Mouse (Mus musculus): ENCODE measurements around the gene Magi2. TPM values are rescaled to one million over a fixed set of nuclear protein-coding genes. Genes with fewer than 3 reads are reported as not detected.
A peak's percentile ranks its signal among the peaks of the same experiment; 100 is the strongest.
"Not testable (repeated sequence)": the region's sequence is repeated elsewhere in the genome, so short reads cannot be mapped to it uniquely, and the experiment has no call there.

Magi2 gene
- polyA plus RNA-seq, 1 experiment from 2014 or later = 39.5 TPM

- no peaks in the 10 kb centered on the region for H3K27me3 ChIP-seq (replicated peaks)
- H3K4me3 ChIP-seq (replicated peaks) = no peak overlapping the region
- H3K9me3 ChIP-seq (replicated peaks) = no peaks in the 10 kb centered on the region
- no peak overlapping the region for H3K27ac ChIP-seq (replicated peaks)
- H3K36me3 ChIP-seq = no peaks in the 10 kb centered on the region
- no peak overlapping the region for H3K9ac ChIP-seq (replicated peaks)
- ATAC-seq (ENCODE audit: low FRiP score) = no peak
- no peak overlapping the region for H3K4me2 ChIP-seq
- 58% methylated on average over 2 of the region's 2 CpGs for WGBS
- H3K4me1 ChIP-seq = no peaks in the 10 kb centered on the region
Observed at GRCm38 (mm10) chr5:19465383-19465782, 238.5 kb downstream of the Magi2 start.

- no peaks in the 10 kb centered on the region for H3K4me1 ChIP-seq
- no peak overlapping the region for H3K4me2 ChIP-seq
- 67% methylated on average over 4 of the region's 4 CpGs for WGBS
- no peaks in the 10 kb centered on the region for H3K9me3 ChIP-seq (replicated peaks)
- no peaks in the 10 kb centered on the region for H3K36me3 ChIP-seq
- ATAC-seq (ENCODE audit: low FRiP score) = no peak
- H3K27ac ChIP-seq (replicated peaks) = no peak overlapping the region
- no peak overlapping the region for H3K9ac ChIP-seq (replicated peaks)
- no peak overlapping the region for H3K4me3 ChIP-seq (replicated peaks)
- H3K27me3 ChIP-seq (replicated peaks) = no peaks in the 10 kb centered on the region
Observed at GRCm38 (mm10) chr5:19472851-19473439, 246.1 kb downstream of the Magi2 start.

GRCm38 (mm10) chr5:19482981-19483380 lies 256.1 kb downstream of the Magi2 start:
- H3K36me3 ChIP-seq = no peaks in the 10 kb centered on the region
- no peak overlapping the region for H3K27ac ChIP-seq (replicated peaks)
- ATAC-seq (ENCODE audit: low FRiP score) = no peak
- H3K4me2 ChIP-seq = no peak overlapping the region
- no peak overlapping the region for H3K4me3 ChIP-seq (replicated peaks)
- no peaks in the 10 kb centered on the region for H3K9me3 ChIP-seq (replicated peaks)
- no peak overlapping the region for H3K9ac ChIP-seq (replicated peaks)
- no peaks in the 10 kb centered on the region for H3K27me3 ChIP-seq (replicated peaks)
- WGBS = 94% methylated on average over 3 of the region's 3 CpGs
- H3K4me1 ChIP-seq = no peaks in the 10 kb centered on the region

GRCm38 (mm10) chr5:19487947-19488346 lies 261.1 kb downstream of the Magi2 start:
- Histone ChIP-seq H3K4me3 (replicated peaks) (no peak overlapping the region), H3K9me3 (replicated peaks) (no peaks in the 10 kb centered on the region), H3K4me2 (no peak overlapping the region), H3K36me3 (no peaks in the 10 kb centered on the region), H3K27ac (replicated peaks) (no peak overlapping the region), H3K9ac (replicated peaks) (no peak overlapping the region), H3K4me1 (no peaks in the 10 kb centered on the region), H3K27me3 (replicated peaks) (no peaks in the 10 kb centered on the region)
- no peak for ATAC-seq (ENCODE audit: low FRiP score)
- WGBS = 28% methylated on average over 7 of the region's 7 CpGs

GRCm38 (mm10) chr5:19501005-19501404 lies 274.2 kb downstream of the Magi2 start:
- H3K9me3 ChIP-seq (replicated peaks) = no peaks in the 10 kb centered on the region
- H3K27me3 ChIP-seq (replicated peaks) = no peaks in the 10 kb centered on the region
- H3K27ac ChIP-seq (replicated peaks) = no peak overlapping the region
- no peaks in the 10 kb centered on the region for H3K36me3 ChIP-seq
- no peak overlapping the region for H3K4me3 ChIP-seq (replicated peaks)
- H3K4me2 ChIP-seq = no peak overlapping the region
- H3K4me1 ChIP-seq = no peaks in the 10 kb centered on the region
- WGBS = 86% methylated on average over 3 of the region's 3 CpGs
- ATAC-seq (ENCODE audit: low FRiP score) = no peak
- H3K9ac ChIP-seq (replicated peaks) = no peak overlapping the region

GRCm38 (mm10) chr5:19522168-19522567 lies 295.3 kb downstream of the Magi2 start:
- H3K4me1 ChIP-seq = no peaks in the 10 kb centered on the region
- H3K4me3 ChIP-seq (replicated peaks) = no peak overlapping the region
- no peak overlapping the region for H3K9ac ChIP-seq (replicated peaks)
- H3K27ac ChIP-seq (replicated peaks) = no peak overlapping the region
- H3K9me3 ChIP-seq (replicated peaks) = no peaks in the 10 kb centered on the region
- H3K27me3 ChIP-seq (replicated peaks) = no peaks in the 10 kb centered on the region
- ATAC-seq (ENCODE audit: low FRiP score) = peak; percentile 41; the same call in 1 of the 2 replicates
- H3K4me2 ChIP-seq = no peak overlapping the region
- H3K36me3 ChIP-seq = no peaks in the 10 kb centered on the region

GRCm38 (mm10) chr5:19539348-19539747 lies 312.5 kb downstream of the Magi2 start:
- H3K36me3 ChIP-seq = no peaks in the 10 kb centered on the region
- H3K4me3 ChIP-seq (replicated peaks) = no peak overlapping the region
- no peaks in the 10 kb centered on the region for H3K27me3 ChIP-seq (replicated peaks)
- WGBS = 1% methylated on average over 2 of the region's 2 CpGs
- H3K9me3 ChIP-seq (replicated peaks) = no peaks in the 10 kb centered on the region
- no peaks in the 10 kb centered on the region for H3K4me1 ChIP-seq
- H3K27ac ChIP-seq (replicated peaks) = no peak overlapping the region
- ATAC-seq (ENCODE audit: low FRiP score) = no peak
- H3K9ac ChIP-seq (replicated peaks) = no peak overlapping the region
- no peak overlapping the region for H3K4me2 ChIP-seq

GRCm38 (mm10) chr5:19546424-19546823 lies 319.6 kb downstream of the Magi2 start:
- no peak overlapping the region for H3K9ac ChIP-seq (replicated peaks)
- H3K9me3 ChIP-seq (replicated peaks) = no peaks in the 10 kb centered on the region
- H3K27me3 ChIP-seq (replicated peaks) = no peaks in the 10 kb centered on the region
- no peak for ATAC-seq (ENCODE audit: low FRiP score)
- H3K36me3 ChIP-seq = no peaks in the 10 kb centered on the region
- WGBS = 89% methylated on average over 4 of the region's 4 CpGs
- H3K4me2 ChIP-seq = no peak overlapping the region
- H3K4me3 ChIP-seq (replicated peaks) = no peak overlapping the region
- no peak overlapping the region for H3K27ac ChIP-seq (replicated peaks)
- H3K4me1 ChIP-seq = no peaks in the 10 kb centered on the region

- 78% methylated on average over 2 of the region's 2 CpGs for WGBS
- Histone ChIP-seq H3K27ac (replicated peaks) (no peak overlapping the region), H3K27me3 (replicated peaks) (no peaks in the 10 kb centered on the region), H3K9ac (replicated peaks) (no peak overlapping the region), H3K4me3 (replicated peaks) (no peak overlapping the region), H3K36me3 (no peaks in the 10 kb centered on the region), H3K4me2 (no peak overlapping the region), H3K9me3 (replicated peaks) (no peaks in the 10 kb centered on the region), H3K4me1 (no peaks in the 10 kb centered on the region)
- ATAC-seq (ENCODE audit: low FRiP score) = no peak
Observed at GRCm38 (mm10) chr5:19546900-19547299, 320.1 kb downstream of the Magi2 start.

- 90% methylated on average over 3 of the region's 3 CpGs for WGBS
- no peak overlapping the region for H3K4me2 ChIP-seq
- H3K36me3 ChIP-seq = no peaks in the 10 kb centered on the region
Observed at GRCm38 (mm10) chr5:19553510-19553909, 326.7 kb downstream of the Magi2 start.

GRCm38 (mm10) chr5:19565636-19566035 lies 338.8 kb downstream of the Magi2 start:
- Histone ChIP-seq H3K27ac (replicated peaks) (no peak overlapping the region), H3K9me3 (replicated peaks) (no peaks in the 10 kb centered on the region), H3K27me3 (replicated peaks) (no peaks in the 10 kb centered on the region), H3K36me3 (no peaks in the 10 kb centered on the region), H3K9ac (replicated peaks) (no peak overlapping the region), H3K4me3 (replicated peaks) (no peak overlapping the region), H3K4me2 (no peak overlapping the region), H3K4me1 (no peaks in the 10 kb centered on the region)
- WGBS = 89% methylated on average over 3 of the region's 3 CpGs
- ATAC-seq (ENCODE audit: low FRiP score) = no peak

More at GRCm38 (mm10) chr5:19553510-19553909, 326.7 kb downstream of the Magi2 start:
- ATAC-seq (ENCODE audit: low FRiP score) = no peak
- H3K4me1 ChIP-seq = no peaks in the 10 kb centered on the region
- H3K27ac ChIP-seq (replicated peaks) = no peak overlapping the region
- no peaks in the 10 kb centered on the region for H3K27me3 ChIP-seq (replicated peaks)
- no peak overlapping the region for H3K9ac ChIP-seq (replicated peaks)
- H3K4me3 ChIP-seq (replicated peaks) = no peak overlapping the region
- no peaks in the 10 kb centered on the region for H3K9me3 ChIP-seq (replicated peaks)

- H3K27ac ChIP-seq (replicated peaks); H3K4me2 ChIP-seq; H3K9ac ChIP-seq (replicated peaks); H3K4me3 ChIP-seq (replicated peaks); H3K9me3 ChIP-seq (replicated peaks); H3K36me3 ChIP-seq; H3K27me3 ChIP-seq (replicated peaks); H3K4me1 ChIP-seq; ATAC-seq (ENCODE audit: low FRiP score): not testable (repeated sequence)
- 70% methylated on average over 1 of the region's 1 CpGs for WGBS
Observed at GRCm38 (mm10) chr5:19566136-19566535, 339.3 kb downstream of the Magi2 start.

- WGBS = 54% methylated on average over 5 of the region's 5 CpGs
- no peak for ATAC-seq (ENCODE audit: low FRiP score)
- no peaks in the 10 kb centered on the region for H3K9me3 ChIP-seq (replicated peaks)
- H3K4me3 ChIP-seq (replicated peaks) = no peak overlapping the region
- H3K4me2 ChIP-seq = no peak overlapping the region
- H3K27ac ChIP-seq (replicated peaks) = no peak overlapping the region
- no peaks in the 10 kb centered on the region for H3K4me1 ChIP-seq
- no peak overlapping the region for H3K9ac ChIP-seq (replicated peaks)
- no peaks in the 10 kb centered on the region for H3K27me3 ChIP-seq (replicated peaks)
- H3K36me3 ChIP-seq = no peaks in the 10 kb centered on the region
Observed at GRCm38 (mm10) chr5:19607700-19608099, 380.9 kb downstream of the Magi2 start.

Measured in neural tube, embryonic 15.5 days (tissue).